Mouse (Mus musculus) MEL-GATA-1-ER (cell line): ENCODE data around the gene D5Ertd579e.

ENCODE experiments used
- DNase-seq: peaks from one replicate; pipeline ENCODE4 v3.0.0-alpha.2; 2012; ENCODE audit warnings: low read depth; ENCODE audit errors: extremely low read depth

Gene D5Ertd579e

DNA sequence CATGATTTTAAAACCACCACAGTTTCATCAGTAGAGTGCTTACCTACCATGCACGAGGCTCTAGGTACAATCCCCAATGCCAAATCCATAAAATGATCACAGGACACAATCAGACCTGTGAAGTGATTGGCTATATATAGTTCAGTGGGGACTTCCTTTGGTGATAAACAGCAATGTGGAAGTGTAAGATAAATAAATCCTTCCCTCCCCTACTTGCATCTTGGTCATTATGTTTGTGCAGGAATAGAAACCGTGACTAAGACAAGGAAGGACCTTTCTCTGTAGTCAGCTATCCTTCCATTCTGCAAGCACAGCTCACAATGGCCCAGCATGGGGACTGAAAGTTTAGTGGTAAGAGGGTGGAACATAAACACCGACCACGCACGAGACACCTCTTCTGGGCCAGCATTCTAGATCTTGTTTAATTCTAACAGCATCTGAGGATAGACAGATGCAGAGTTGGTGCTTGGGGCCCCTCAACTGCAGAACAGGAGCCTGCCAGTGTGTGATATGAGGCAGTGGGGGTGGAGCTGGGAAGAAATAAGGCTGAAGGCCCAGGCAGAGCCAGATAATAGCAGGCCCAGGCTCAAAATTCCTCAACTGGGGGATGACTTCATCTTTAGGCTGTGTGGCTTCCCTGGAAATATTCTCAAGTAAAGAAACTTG, 25.0 kb upstream of the D5Ertd579e start:
- DNase-seq = peak; percentile 59

GRCm38 (mm10) chr5:36720219-36720618, 24.4 kb upstream of the D5Ertd579e start:
- no peak for DNase-seq

GRCm38 (mm10) chr5:36719601-36720000, 23.8 kb upstream of the D5Ertd579e start:
- no peak for DNase-seq

DNA sequence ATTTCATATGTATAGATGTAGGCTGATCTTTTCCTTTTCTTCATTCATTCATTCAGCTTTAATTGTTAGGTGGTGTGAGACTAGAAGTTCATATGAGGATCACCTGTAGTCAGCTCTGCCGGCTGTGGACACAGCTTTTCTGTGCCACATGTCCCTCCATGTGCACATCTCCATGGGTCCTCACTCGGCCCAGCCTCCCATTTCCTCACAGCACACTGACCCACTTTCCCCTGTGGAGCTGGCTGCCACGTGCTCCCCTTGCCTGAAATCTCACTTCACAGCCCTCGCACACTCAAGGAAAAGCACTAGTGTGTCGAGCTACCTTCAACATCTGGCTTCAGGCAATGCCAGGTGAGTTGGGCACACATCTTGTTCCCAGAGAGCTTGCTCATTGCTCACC, 23.3 kb upstream of the D5Ertd579e start:
- no peak for DNase-seq

DNA sequence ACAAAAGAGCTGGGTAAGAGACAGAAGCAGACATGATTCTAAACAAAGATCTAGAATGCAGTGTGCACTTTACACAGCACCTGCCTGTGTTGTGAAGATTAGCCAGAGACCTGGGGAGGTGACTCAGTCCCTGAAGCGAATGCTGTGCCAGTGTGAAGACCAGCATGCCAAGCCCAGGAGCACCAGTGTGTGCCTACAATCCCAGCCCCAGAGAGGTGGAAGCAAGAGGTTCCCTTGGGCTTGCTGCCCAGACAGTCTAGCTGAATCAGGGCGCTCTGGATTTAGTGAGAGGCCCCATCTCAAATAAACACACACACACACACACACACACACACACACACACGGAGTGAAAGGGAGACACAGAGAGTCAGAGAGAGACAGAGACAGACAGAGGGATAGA, 22.1 kb upstream of the D5Ertd579e start:
- DNase-seq = no peak

- DNase-seq = no peak
Observed at GRCm38 (mm10) chr5:36716816-36717215, 21.0 kb upstream of the D5Ertd579e start.

DNA sequence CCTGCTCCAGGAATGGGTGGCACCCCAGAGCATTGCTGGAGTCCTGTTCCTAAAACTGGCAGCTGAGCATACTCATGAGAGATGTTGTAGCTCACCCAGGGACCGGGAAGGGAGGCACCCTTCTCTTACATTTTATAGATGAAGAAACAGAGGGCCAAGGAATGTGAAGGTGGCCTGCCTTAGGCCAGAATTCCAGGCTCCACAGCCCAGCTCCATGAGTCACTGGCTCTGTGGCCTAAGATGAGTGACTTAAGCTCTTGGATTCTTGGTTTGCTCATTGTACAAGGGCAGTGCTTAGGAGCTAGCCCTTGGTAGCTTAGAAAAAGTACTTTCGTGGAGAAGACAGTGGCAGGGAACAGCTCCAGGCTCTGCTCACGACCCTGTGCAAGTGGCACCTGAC, 19.0 kb upstream of the D5Ertd579e start:
- no peak for DNase-seq

GRCm38 (mm10) chr5:36713693-36714092, 17.9 kb upstream of the D5Ertd579e start:
- no peak for DNase-seq

- DNase-seq = peak; percentile 90
Observed at GRCm38 (mm10) chr5:36712553-36713534, 17.0 kb upstream of the D5Ertd579e start.

DNA sequence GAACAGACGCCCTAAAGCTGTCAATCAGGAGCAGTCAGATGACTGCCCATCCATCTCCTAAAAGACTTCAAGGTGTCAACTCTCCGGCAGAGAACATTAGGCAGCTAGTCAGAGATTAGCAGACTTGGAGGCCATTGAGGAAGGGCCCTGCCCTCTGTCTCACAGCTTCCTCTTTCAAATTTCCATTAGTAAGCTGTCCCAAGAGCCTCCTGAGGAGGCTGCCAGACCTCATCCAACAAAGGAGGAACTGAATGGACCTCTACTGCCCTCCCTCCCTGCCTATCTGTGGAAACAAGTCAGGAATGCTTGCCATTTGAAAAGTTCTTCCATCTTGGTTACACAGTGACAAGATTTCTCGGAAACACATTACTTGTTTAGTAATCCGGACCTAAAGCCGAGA, 16.0 kb upstream of the D5Ertd579e start:
- DNase-seq = peak; percentile 91

DNA sequence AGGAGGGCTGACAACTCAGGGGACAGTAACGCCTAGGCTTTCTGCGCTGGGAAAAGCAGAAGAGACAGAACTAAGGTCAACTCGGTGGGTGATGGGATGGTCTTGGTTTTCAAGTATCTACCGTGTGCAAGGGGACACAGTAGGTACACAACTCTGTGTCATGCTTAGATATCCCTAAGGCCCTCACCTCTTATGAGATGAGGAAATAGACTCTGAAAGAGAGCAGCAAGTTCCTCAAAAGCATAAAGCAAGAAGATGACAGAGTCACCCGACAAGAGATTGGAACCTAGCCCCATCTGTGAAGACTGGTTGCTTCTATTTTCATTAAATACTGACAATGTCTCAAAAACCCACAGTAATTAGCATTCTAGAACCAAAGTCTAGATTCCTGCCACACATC, 10.0 kb upstream of the D5Ertd579e start:
- peak; percentile 73 for DNase-seq

DNA sequence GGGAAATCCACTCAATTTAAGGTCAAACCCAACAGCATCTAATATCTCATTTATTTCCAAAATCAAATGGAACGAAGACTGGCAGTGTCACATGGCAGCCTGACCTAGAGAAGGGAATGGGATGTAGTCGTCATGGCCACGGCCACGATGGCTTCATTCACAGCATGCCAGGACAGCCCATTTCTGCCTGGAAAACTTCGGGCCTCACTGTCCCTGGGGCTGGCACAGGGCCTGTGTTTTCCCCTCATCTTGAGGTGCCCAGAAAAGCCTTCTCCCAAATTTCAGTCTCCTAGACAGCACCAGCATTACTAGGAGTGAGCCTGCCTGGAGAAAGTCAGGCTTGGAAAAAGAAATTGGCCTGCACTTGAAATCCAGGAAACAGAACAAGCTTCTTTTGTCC, 9.6 kb upstream of the D5Ertd579e start:
- no peak for DNase-seq

- DNase-seq = no peak
Observed at GRCm38 (mm10) chr5:36704684-36705083, 8.9 kb upstream of the D5Ertd579e start.

DNA sequence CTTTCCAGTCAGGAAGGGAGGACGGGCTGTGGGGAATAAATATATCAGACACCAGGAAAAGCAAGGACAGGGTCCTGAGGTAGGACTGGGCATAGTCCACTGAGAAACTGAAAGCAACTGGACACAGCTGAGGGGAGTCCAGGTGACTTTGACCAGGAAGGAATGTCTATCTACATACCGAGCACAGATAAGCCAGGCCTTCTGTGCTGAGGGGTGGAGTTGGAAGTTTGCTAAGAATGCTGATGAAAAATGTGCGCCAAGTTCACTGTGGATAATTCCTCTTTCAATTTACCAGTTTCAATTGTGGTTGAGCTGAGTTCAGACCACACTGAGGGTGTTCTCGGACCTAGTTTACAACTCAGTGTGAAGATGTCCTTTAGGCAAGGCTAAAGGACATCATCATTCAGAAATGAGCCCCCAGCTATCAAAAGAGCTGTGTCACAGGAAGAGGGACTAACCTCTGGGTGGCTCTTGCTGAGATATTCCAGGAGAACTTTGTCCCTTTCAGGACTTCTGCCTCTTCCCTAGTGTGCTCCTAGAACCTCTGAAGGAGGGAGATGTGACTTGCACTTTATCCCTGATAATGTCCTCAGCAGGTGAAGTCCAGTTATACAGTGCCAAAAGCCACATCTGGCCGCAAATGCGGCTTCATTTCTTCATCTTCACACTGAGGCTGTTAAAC, 5.3 kb upstream of the D5Ertd579e start:
- no peak for DNase-seq

- no peak for DNase-seq
Observed at GRCm38 (mm10) chr5:36698689-36699088, 2.9 kb upstream of the D5Ertd579e start.

DNA sequence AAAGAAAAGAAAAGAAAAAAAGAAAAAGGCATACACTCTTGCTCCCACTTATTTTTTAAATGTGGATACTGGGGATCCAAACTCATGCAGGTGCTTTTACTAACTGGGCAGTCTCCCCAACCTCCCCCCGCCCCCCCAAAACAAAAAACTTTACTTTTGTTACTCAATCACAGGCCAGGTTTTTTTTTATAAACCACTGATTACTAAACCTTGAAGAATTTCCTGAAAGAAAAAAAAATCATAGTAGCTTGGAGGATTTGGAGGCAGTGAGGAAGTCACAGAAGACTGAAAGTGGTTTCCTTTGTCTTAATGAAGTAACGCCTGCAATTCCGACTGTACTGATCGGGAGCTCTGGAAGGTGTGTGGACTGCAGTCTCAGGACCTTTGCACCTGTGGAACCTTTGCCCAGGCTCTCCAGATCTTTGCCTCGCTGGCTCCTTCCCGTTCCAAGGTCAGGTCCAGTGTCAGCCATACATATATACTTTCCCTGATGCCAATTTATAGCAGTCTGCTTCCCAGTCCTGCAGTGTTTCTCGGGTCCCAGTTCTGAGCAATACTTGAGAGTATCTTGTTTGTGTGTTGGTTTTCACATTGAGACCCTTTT, 2.3 kb upstream of the D5Ertd579e start:
- no peak for DNase-seq

DNA sequence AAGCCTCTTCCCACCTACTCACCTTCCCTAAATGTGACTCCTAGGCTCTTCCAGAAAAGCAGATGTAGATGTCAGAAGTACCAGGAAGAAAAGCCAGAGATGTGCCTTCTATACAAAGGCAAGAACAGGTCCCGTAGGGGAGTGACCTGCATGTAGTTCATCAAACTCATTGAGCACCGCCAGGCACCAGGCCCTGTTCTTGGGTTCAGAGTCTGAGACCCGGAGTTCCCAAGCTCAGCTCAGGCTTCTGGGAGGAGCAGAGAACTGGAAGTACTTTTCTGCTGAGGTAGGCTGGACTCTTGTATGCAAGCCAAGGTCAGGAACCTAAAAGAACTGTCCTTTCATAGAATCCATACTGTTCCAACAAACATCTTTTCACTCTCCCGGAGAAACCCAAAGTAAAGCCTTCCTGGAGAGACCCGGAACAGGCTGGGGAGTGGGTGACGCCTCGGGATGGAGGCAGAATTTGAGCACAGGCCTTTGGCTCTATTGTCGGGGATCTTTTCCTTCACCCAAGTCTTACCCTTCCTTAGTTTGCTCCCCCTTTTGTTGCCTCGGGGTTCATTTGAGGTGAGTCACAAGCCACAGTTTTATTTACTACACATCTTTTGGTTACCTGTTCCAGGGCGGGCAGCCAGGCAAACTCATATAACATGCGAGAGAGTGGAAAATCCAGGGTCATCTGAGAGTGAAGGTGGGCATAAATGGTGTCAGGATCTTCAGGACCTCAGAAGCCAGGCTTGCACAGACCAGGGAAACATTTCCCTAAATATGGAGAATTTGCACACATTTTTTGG, 878 bp upstream of the D5Ertd579e start:
- DNase-seq = no peak

GRCm38 (mm10) chr5:36695005-36695404, 819 bp downstream of the D5Ertd579e start:
- no peak for DNase-seq

GRCm38 (mm10) chr5:36693651-36694050, 2.2 kb downstream of the D5Ertd579e start:
- DNase-seq = no peak

DNA sequence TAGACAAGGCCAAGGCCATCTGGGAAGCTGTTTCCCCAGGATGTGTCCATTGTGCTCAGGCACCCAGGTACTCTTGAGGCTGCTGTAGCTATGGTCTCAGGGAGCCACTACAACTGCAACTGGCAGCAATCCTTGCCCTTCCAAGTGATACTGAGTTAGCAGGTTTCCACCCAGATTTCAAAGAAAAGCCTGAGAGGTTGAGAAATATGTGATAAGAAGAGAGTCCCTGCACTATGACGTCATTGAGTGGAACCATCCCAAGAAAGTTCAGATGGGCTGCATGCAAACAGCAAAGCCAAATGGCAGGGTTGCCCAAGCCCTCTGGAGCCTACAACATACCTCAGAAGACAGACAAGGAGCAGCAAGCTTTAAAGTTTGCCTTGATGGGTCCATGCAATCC, 4.4 kb downstream of the D5Ertd579e start:
- DNase-seq = no peak

DNA sequence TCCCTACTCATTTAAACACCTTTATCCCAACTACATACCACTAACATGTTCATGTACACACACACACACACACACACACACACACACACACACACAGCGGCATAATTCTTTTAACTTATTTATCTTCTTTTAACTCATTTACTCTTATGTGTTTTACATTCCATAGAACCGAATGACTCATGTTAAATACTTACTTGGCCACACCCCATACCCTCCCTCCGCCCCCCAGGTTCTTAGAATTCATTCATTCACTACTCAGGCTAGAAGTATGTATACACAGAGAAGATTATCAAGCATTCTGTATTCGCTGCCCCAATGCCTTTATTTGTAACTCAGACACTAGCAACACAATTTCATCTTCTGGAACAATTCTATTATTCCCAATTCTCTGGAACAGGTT, 10.7 kb downstream of the D5Ertd579e start:
- no peak for DNase-seq
